Mouse (Mus musculus) E14TG2a.4 (cell line): Measurements from ENCODE around the gene Klhl5.

Experiments used
- CTCF ChIP-seq: conservative IDR thresholded peaks from 2 replicates; pipeline ENCODE4 v1.5.1; 2014; ENCODE audit warnings: low read length
- NANOG ChIP-seq: IDR thresholded peaks from 2 replicates; pipeline ENCODE4 v1.6.1; 2014; ENCODE audit warnings: borderline replicate concordance, low read length, mixed read lengths

DNA sequence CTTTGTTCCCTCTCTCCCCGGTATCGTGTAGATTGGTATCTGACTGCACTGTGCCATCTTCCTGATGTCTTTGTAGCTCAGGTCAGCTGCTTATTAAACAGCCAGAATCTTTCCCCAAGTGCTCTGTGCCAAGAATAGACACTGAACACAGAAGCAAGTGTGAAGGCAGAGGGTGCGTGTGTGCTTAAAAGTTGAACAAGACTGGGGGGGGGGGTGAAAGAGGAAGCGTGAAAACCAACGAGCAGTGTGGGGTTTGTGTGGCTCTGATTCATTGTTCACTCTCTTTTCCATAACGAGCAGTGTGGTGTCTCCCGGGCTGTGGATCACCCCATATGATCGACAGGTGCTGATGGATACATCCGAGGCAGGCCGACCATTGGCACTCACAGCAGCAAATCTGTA, 4.7 kb upstream of the Klhl5 start:
- TF ChIP-seq CTCF, result no peak
- TF ChIP-seq NANOG, result no peak
